Mouse (Mus musculus) T-helper 2 cell (primary cell): ENCODE measurements around the gene Gm7029.
"Not testable (repeated sequence)": the region's sequence is repeated elsewhere in the genome, so short reads cannot be mapped to it uniquely, and the experiment has no call there.

ENCODE experiments used
- in situ Hi-C: fragments of 300-600 bp; cut with MboI, MseI; formaldehyde crosslinking; loops from one replicate; pipeline ENCODE4 v1.15.1; 2025; ENCODE audit warnings: high pct_unique_total_duplicates

The Gm7029 gene

GRCm38 (mm10) chr17:33891357-33891756, 17.7 kb downstream of the Gm7029 start:
- in situ Hi-C loops: loop anchor here (5.0 kb wide), 1 partner anchor 41 kb away; no protein-coding TSS in a partner anchor

- in situ Hi-C loops: loop anchor here (5.0 kb wide), 1 partner anchor 40 kb away; no protein-coding TSS in a partner anchor
These were observed 18.3 kb downstream of the Gm7029 start for GRCm38 (mm10) chr17:33891892-33892291.

GRCm38 (mm10) chr17:33892429-33892828, 18.8 kb downstream of the Gm7029 start:
- in situ Hi-C loops: loop anchor here (5.0 kb wide), 1 partner anchor 40 kb away; no protein-coding TSS in a partner anchor

- in situ Hi-C loops: loop anchor here (5.0 kb wide), 1 partner anchor 39 kb away; no protein-coding TSS in a partner anchor
These were observed 19.4 kb downstream of the Gm7029 start for GRCm38 (mm10) chr17:33893011-33893410.

GRCm38 (mm10) chr17:33897114-33897794, 23.6 kb downstream of the Gm7029 start:
- in situ Hi-C loops: no loop called here

- in situ Hi-C loops: not testable (repeated sequence)
These were observed 24.6 kb downstream of the Gm7029 start for GRCm38 (mm10) chr17:33898193-33898592.

- in situ Hi-C loops: no loop called here
These were observed 26.0 kb downstream of the Gm7029 start for GRCm38 (mm10) chr17:33899642-33900041.

GRCm38 (mm10) chr17:33900281-33900988, 26.8 kb downstream of the Gm7029 start:
- in situ Hi-C loops: no loop called here

- in situ Hi-C loops: no loop called here
These were observed 27.3 kb downstream of the Gm7029 start for GRCm38 (mm10) chr17:33900989-33901314.

- in situ Hi-C loops: no loop called here
These were observed 28.0 kb downstream of the Gm7029 start for GRCm38 (mm10) chr17:33901653-33902052.

GRCm38 (mm10) chr17:33902079-33902478, 28.4 kb downstream of the Gm7029 start:
- in situ Hi-C loops: no loop called here

- in situ Hi-C loops: no loop called here
These were observed 28.9 kb downstream of the Gm7029 start for GRCm38 (mm10) chr17:33902491-33902890.

GRCm38 (mm10) chr17:33903911-33904651, 30.4 kb downstream of the Gm7029 start:
- in situ Hi-C loops: not testable (repeated sequence)

- in situ Hi-C loops: not testable (repeated sequence)
These were observed 31.2 kb downstream of the Gm7029 start, which contains the start of gene Platr17 for GRCm38 (mm10) chr17:33904835-33905234. TSS of gene Platr17 (plus strand) at chr17:33905135.

- in situ Hi-C loops: no loop called here
These were observed 34.9 kb downstream of the Gm7029 start for GRCm38 (mm10) chr17:33908331-33909076.

- in situ Hi-C loops: no loop called here
These were observed 35.6 kb downstream of the Gm7029 start, which contains the start of gene Daxx for GRCm38 (mm10) chr17:33909077-33909868. TSS of gene Daxx (plus strand) at chr17:33909414.

- in situ Hi-C loops: no loop called here
These were observed 36.2 kb downstream of the Gm7029 start for GRCm38 (mm10) chr17:33909869-33910250.

GRCm38 (mm10) chr17:33910346-33911051, 36.9 kb downstream of the Gm7029 start:
- in situ Hi-C loops: no loop called here

GRCm38 (mm10) chr17:33911052-33911812, 37.6 kb downstream of the Gm7029 start:
- in situ Hi-C loops: no loop called here
